Mouse (Mus musculus): ENCODE results near the gene Gm2431. TPM values are rescaled to one million over a fixed set of nuclear protein-coding genes. Genes with fewer than 3 reads are reported as not detected.

Gm2431 gene
- not detected for total RNA-seq (2023)

GRCm38 (mm10) chr7:142258254-142258653 lies at the start of gene Gm2431:
TSS of gene Gm2431 (minus strand) at chr7:142258354.

GRCm38 (mm10) chr7:142303249-142303648 lies 45.1 kb upstream of the Gm2431 start, which contains the start of gene Krtap5-4:
TSS of gene Krtap5-4 (plus strand) at chr7:142303549.

GRCm38 (mm10) chr7:142297018-142297417 lies 38.9 kb upstream of the Gm2431 start, which contains the start of gene Krtap5-1:
TSS of gene Krtap5-1 (minus strand) at chr7:142297118.

GRCm38 (mm10) chr7:142274263-142274662 lies 16.1 kb upstream of the Gm2431 start, which contains the start of gene Gm4559:
TSS of gene Gm4559 (minus strand) at chr7:142274363.

GRCm38 (mm10) chr7:142240978-142241377 lies 17.2 kb downstream of the Gm2431 start, which contains the start of gene Gm40460:
TSS of gene Gm40460 (minus strand) at chr7:142241078.

GRCm38 (mm10) chr7:142229871-142230270 lies 28.3 kb downstream of the Gm2431 start, which contains the start of gene Krtap5-5:
TSS of gene Krtap5-5 (minus strand) at chr7:142229971.

GRCm38 (mm10) chr7:142211559-142211958 lies 46.6 kb downstream of the Gm2431 start, which contains the start of gene Gm7579:
TSS of gene Gm7579 (plus strand) at chr7:142211859.

Other genes starting within 250 kb of the Gm2431 start
- gene Mob2, start 197.3 kb downstream of the Gm2431 start, total RNA-seq (2023), result 56.5 TPM
- gene Dusp8, start 162.5 kb downstream of the Gm2431 start, total RNA-seq (2023), result 3.0 TPM
- not detected for gene Gm45618, start 137.6 kb downstream of the Gm2431 start, total RNA-seq (2023)
- gene Gm39115, start 122.3 kb downstream of the Gm2431 start, total RNA-seq (2023), result not detected
- gene Gm45337, start 113.7 kb downstream of the Gm2431 start, total RNA-seq (2023), result not detected
- gene Gm29735, start 101.2 kb downstream of the Gm2431 start, total RNA-seq (2023), result not detected
- not detected for gene Gm4553, start 92.6 kb downstream of the Gm2431 start, total RNA-seq (2023)
- not detected for gene Krtap5-2, start 82.3 kb downstream of the Gm2431 start, total RNA-seq (2023)
- not detected for gene Gm10153, start 68.0 kb downstream of the Gm2431 start, total RNA-seq (2023)
- gene Krtap5-3, start 57.0 kb downstream of the Gm2431 start, total RNA-seq (2023), result not detected
- gene Gm7579, start 46.5 kb downstream of the Gm2431 start, total RNA-seq (2023), result not detected
- gene Krtap5-5, start 28.4 kb downstream of the Gm2431 start, total RNA-seq (2023), result not detected
- not detected for gene Gm40460, start 17.3 kb downstream of the Gm2431 start, total RNA-seq (2023)
- not detected for gene Gm4559, start 16.0 kb upstream of the Gm2431 start, total RNA-seq (2023)
- not detected for gene Krtap5-1, start 38.8 kb upstream of the Gm2431 start, total RNA-seq (2023)
- gene Krtap5-4, start 45.2 kb upstream of the Gm2431 start, total RNA-seq (2023), result not detected
- 14.5 TPM for gene Ifitm10, start 115.4 kb upstream of the Gm2431 start, total RNA-seq (2023)
- 3.6 TPM for gene Gm49369, start 124.3 kb upstream of the Gm2431 start, total RNA-seq (2023)
- gene Ctsd, start 129.7 kb upstream of the Gm2431 start, total RNA-seq (2023), result 213 TPM
- not detected for gene Syt8, start 176.5 kb upstream of the Gm2431 start, total RNA-seq (2023)
- not detected for gene Tnni2, start 183.5 kb upstream of the Gm2431 start, total RNA-seq (2023)
- 696 TPM for gene Lsp1, start 202.5 kb upstream of the Gm2431 start, total RNA-seq (2023)
- 46.5 TPM for gene Tnnt3, start 240.5 kb upstream of the Gm2431 start, total RNA-seq (2023)